Mouse (Mus musculus): ENCODE data around the gene Rpia.

DNA sequence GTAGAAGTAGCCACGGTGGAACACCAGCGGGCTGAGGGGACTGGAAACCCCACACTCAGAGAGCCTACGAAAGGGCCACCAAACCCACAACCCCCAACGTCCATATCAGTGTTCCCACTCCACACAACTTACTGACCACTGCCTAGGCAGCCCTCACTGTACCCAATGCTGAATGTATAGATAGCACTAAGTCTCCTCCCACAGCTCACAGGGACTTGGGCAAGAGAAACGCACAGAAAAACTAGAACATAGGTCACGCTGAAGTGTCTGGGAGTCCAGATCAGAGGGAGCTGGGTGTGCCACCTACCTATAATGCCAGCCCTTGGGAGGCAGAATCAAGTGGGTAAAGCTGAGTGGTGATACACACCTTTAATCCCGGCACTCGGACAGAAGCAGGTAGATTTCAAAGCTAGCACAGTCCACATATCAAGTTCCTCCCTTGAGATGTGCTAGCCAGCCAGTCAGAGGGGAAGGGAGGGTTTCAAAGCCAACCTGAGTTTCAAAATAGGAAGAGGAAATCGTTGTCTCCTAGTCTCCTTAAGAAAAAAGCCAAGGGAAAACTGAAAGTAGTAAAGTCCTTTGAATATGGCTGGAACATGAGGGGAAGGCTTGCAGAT, 1.9 kb downstream of the Rpia start:
- no peak for TF ChIP-seq GATA1 (IDR thresholded peaks at IDR 0.05; ENCODE audit: borderline replicate concordance, low read length)
- TF ChIP-seq FLI1 (IDR thresholded peaks at IDR 0.05; ENCODE audit: low read length): no peak

Measured in megakaryocyte, embryonic 14.5 days (primary cell).